Mouse (Mus musculus) thymus, postnatal 14 days (tissue): ENCODE measurements around the gene Adamts12.

Source experiments
- DNase-seq: peaks from one replicate; pipeline ENCODE4 v3.0.0; 2021

The Adamts12 gene

GRCm38 (mm10) chr15:11320481-11320880 lies 255.9 kb downstream of the Adamts12 start:
- DNase-seq = peak; percentile 41

- DNase-seq = no peak
These were observed 275.0 kb downstream of the Adamts12 start for GRCm38 (mm10) chr15:11339467-11340180.

GRCm38 (mm10) chr15:11355865-11356264 lies 291.3 kb downstream of the Adamts12 start:
- DNase-seq = no peak

GRCm38 (mm10) chr15:11357501-11357900 lies 292.9 kb downstream of the Adamts12 start:
- no peak for DNase-seq

- no peak for DNase-seq
These were observed 296.3 kb downstream of the Adamts12 start for GRCm38 (mm10) chr15:11360888-11361287.

GRCm38 (mm10) chr15:11361824-11362223 lies 297.2 kb downstream of the Adamts12 start:
- no peak for DNase-seq

- no peak for DNase-seq
These were observed 299.5 kb downstream of the Adamts12 start for GRCm38 (mm10) chr15:11364112-11364511.

GRCm38 (mm10) chr15:11364795-11365194 lies 300.2 kb downstream of the Adamts12 start:
- no peak for DNase-seq

- no peak for DNase-seq
These were observed 305.0 kb downstream of the Adamts12 start for GRCm38 (mm10) chr15:11369572-11369971.

GRCm38 (mm10) chr15:11370477-11371085 lies 306.0 kb downstream of the Adamts12 start:
- DNase-seq = no peak

- no peak for DNase-seq
These were observed 315.0 kb downstream of the Adamts12 start for GRCm38 (mm10) chr15:11379431-11380086.

- no peak for DNase-seq
These were observed 315.5 kb downstream of the Adamts12 start for GRCm38 (mm10) chr15:11380087-11380530.

- DNase-seq = no peak
These were observed 316.0 kb downstream of the Adamts12 start for GRCm38 (mm10) chr15:11380616-11381015.

- DNase-seq = no peak
These were observed 318.0 kb downstream of the Adamts12 start for GRCm38 (mm10) chr15:11382585-11382984.

GRCm38 (mm10) chr15:11383796-11384195 lies 319.2 kb downstream of the Adamts12 start:
- DNase-seq = no peak

- no peak for DNase-seq
These were observed 328.3 kb downstream of the Adamts12 start for GRCm38 (mm10) chr15:11392903-11393302.

- no peak for DNase-seq
These were observed 331.8 kb downstream of the Adamts12 start for GRCm38 (mm10) chr15:11396421-11396820.
